Mouse (Mus musculus) adrenal gland, adult 8-10 months (tissue): Measurements from ENCODE around the gene Tet1. TPM values are rescaled to one million over a fixed set of nuclear protein-coding genes. Genes with fewer than 3 reads are reported as not detected.
A peak's percentile ranks its signal among the peaks of the same experiment; 100 is the strongest.

Experiments
- DNase-seq: peaks from one replicate; pipeline ENCODE4 v3.0.0; 2022
- total RNA-seq, 4 experiments: library from RNA; stranded (reverse); gene quantifications; 2 replicates each; pipeline ENCODE4 v1.2.4; 2022

Tet1 gene
- total RNA-seq, 4 experiments from 2014 or later = 3.5 to 6.6 (median 5.2) TPM

DNA sequence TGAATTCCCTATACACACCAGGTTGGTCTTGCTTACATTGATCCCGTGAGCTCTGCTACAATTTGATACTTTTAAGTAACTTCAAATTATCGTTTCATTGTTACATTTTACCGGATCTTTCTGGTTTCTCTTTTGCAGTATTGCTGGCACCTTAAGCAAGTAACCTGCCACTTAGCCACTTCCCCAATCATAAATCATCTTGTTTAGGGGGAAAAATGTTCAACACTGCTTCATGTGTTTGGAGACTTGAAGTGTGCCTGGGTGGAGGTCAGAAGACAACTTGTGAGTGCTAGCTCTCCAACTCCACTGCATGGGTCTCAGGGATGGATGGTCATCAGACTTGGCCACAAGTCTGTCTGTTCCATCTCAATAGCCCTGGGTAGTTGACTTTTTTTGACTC is 17.8 kb downstream of the Tet1 start:
- DNase-seq = no peak

GRCm38 (mm10) chr10:62886799-62887591 is 21.8 kb downstream of the Tet1 start:
- no peak for DNase-seq

- DNase-seq = no peak
Observed at GRCm38 (mm10) chr10:62885969-62886798, 22.6 kb downstream of the Tet1 start.

- DNase-seq = no peak
Observed at GRCm38 (mm10) chr10:62885460-62885859, 23.3 kb downstream of the Tet1 start.

DNA sequence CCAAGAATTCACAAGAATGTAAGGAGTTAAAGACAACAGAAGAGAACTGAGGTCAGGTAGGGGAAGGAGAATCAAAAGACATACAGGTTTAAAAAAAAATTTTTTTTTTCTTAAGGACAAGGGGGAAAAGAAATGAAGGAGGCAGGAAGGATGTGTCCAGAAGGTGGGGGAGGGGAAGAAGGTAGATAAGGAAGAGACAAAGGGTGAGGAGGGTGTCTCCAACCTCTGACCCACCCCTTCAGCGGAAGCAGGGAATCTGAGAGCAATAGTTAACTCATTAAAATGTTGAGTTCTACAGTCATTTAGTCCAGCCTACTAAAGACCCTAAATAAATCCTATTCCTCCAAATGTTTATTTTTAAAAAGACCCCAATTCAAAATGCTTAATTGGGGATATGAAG is 24.3 kb downstream of the Tet1 start:
- no peak for DNase-seq

DNA sequence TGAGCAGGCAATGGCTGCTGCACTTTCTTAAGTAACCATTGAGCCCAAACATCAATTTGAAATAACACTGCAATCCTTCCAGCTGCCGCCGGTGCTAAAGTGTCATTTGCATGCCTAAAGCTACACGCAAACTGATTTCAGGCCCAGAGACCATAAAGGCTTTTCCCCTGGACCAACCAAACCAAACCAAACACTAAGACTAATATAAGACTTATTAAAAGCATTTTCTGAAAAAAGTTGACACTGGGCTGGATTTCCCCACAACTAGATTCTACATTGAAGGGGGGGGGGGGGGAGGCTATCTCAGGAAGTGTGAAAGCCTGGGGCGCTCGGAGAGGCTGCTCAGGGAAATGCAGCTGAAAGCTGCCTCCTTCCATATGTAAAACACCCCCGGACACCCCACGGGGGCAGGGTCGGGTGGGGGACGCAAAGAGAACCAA is 24.8 kb downstream of the Tet1 start:
- DNase-seq = no peak

DNA sequence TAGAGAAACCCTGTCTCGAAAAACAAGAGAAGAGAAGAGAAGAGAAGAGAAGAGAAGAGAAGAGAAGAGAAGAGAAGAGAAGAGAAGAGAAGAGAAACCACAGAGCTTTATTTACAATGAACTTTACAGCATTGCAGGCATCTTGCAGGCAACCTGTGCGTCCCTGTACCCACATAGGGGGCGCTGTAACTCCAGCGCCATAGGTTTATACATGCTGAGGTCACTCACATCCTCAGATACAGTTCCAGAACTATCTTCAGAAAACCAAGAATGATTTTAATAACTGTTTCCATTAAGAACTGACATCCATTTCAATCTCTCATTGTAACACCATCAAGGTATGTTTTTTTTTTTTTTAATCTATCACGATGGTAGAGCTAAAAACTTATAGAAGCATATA is 27.6 kb downstream of the Tet1 start:
- DNase-seq = no peak

DNA sequence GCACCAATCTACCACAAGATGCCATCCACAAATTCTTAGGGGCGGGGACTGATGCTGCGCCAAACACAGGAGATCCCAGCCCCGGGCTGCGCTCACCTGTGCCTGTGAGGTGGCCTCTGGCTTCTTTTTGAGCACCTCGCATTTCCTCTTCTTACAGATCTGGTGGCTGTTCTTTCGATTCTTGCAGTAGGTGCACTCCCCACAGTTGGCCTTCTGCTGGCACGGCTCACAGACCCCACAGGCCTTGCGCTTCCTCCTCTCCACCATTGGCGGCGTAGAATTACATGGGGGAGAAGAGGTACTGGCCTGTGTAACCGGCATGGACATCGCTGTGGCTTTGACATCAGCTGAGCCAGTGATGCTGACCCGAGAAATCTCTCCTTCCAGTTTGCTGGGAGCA is 30.7 kb downstream of the Tet1 start:
- no peak for DNase-seq

DNA sequence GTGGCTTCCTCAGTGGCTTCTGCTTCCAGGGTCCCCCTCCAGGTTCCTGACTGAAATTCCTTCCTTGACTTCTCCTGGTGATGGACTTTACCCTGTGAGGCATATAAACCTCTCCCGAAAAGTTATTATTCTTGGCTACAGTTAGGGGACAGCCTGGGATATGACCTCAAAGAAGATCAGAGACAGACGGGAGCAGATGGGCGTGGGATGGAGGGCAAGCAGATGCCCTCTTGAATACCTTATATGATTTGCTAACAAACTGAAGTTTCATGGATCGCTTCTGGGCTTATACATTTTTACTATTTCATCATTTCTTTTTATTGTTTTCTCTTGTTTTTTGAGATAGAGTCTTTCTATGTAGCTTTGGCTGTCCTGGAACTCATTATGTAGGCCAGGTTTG is 33.2 kb downstream of the Tet1 start:
- DNase-seq = no peak

DNA sequence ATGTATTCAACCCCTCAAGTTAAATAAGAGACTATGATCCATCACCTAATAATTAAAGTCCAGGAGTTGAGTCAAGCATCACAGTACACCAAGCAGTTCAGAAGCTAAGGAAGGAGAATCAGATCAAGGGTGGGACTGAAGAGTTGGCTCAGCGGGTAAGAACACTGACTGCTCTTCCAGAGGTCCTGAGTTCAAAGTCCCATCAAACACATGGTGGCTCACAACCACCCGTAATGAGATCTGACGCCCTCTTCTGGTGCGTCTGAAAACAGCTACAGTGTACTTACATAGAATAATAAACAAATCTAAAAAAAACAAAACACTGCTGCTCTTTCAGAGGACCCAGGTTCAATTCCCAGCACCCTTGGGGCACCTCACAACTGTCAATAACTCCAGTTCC is 34.0 kb downstream of the Tet1 start:
- DNase-seq = no peak

- DNase-seq = peak; percentile 6
Observed at GRCm38 (mm10) chr10:62866035-62866791, 42.6 kb downstream of the Tet1 start.

GRCm38 (mm10) chr10:62865167-62866034 is 43.4 kb downstream of the Tet1 start:
- peak; percentile 51 for DNase-seq

GRCm38 (mm10) chr10:62863563-62863962 is 45.2 kb downstream of the Tet1 start:
- no peak for DNase-seq

DNA sequence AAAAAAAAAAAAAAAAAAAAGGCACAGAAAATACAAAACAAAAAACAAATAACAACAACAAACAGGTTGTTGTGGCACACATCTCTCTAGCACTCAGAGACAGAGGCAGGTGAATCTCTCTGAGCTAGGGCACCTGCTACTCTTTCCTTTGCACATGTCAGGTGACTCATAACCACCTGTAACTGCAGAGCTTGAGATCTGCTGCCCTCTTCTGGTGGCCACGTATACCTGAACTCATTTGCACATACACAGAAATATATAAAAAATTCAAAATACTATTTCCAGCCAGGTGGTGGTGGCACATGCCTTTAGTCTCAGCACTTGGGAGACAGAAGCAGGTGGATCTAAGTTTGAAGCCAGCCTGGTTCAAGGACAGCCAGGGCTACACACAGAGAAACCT is 46.4 kb downstream of the Tet1 start:
- DNase-seq = no peak

- no peak for DNase-seq
Observed at GRCm38 (mm10) chr10:62858967-62859366, 49.8 kb downstream of the Tet1 start.

GRCm38 (mm10) chr10:62856690-62857290 is 52.0 kb downstream of the Tet1 start:
- no peak for DNase-seq

- DNase-seq = no peak
Observed at GRCm38 (mm10) chr10:62854992-62855391, 53.8 kb downstream of the Tet1 start.

DNA sequence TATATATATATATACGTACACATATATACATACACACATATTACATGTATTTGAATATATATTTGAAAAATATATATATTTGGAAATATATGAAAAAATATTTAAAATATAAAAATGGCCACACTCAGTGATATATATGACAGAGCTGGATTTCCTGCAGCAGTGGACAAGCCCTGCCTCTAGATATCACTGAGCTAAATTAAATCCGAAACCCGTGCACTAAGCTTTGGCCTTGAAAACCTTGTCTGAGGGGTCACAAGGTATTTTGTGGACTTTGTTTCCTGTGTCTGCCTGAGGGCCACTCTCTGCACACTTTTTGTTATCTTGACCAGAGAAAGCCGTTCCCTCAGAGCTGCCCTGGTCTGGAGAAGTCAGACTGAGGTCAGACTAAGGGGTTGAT is 54.2 kb downstream of the Tet1 start:
- no peak for DNase-seq

- DNase-seq = no peak
Observed at GRCm38 (mm10) chr10:62851578-62851977, 57.2 kb downstream of the Tet1 start.

- no peak for DNase-seq
Observed at GRCm38 (mm10) chr10:62851025-62851424, 57.8 kb downstream of the Tet1 start.

DNA sequence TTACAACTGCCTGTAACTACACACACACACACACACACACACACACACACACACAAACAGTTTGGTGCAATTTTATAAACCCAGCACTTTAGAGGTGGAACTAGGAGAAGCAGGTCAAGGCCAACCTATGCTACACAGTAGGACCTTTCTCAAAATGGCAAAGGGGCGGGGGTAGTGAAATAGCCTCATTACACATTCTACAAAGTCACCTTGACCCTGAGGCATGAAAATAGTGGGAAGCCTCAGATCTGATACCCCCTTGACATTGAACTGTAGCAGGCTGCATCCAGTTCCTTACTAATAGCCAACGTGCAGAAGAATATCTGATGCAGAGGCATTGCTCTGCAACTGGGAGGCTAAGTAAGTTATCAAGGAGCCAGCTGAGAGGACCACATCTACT is 60.0 kb downstream of the Tet1 start:
- DNase-seq = no peak
